Mouse (Mus musculus): Measurements from ENCODE around the gene Vat1. TPM values are rescaled to one million over a fixed set of nuclear protein-coding genes. Genes with fewer than 3 reads are reported as not detected.

Vat1 gene
- polyA plus RNA-seq, 1 experiment from 2014 or later = 50.3 TPM

DNA sequence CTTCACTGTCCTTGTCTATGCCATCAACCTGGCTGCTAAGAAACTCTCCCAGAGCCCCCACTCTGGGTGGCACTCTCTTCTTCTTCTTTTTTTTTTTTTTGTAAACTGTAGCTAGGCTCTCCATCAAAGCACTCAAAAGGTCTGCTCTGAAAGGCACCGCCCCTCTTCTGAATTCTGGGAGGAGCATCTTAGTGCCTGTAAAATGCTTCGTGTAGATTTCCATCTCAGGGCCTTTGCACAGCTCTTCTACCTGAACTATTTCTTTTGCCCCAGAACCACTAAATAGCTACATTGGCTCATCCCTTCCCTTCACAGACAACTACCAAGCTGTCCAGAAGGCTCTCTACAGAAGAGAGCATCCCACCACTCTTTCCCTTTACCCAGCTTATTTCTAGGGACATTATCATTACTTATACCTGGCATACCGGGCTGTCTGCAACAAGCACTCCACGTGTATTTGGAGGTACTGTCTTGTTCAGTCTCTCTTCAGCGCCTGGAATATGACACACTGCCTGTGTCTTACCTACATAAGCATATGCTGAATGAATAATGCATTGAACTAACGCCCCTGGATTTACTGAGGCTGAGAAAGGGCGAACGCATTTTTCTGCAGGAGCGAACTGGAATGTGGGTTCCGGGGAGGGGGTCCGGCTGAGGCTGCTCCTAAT lies 49.5 kb downstream of the Vat1 start:
- Histone ChIP-seq H3K4me3 (peak overlapping the region; percentile 96), H3K9ac (peak overlapping the region; percentile 89), H3K4me1 (peaks cover 7% of the 10 kb centered on the region), H3K27me3 (no peaks in the 10 kb centered on the region), H3K27ac (peak overlapping the region; percentile 68), H3K4me2 (peak overlapping the region; percentile 70), H3K9me3 (no peaks in the 10 kb centered on the region), H3K36me3 (peaks cover 15% of the 10 kb centered on the region)
- WGBS = under 1% methylated on average over 11 of the region's 11 CpGs
- 0 out of 2 replicates have a peak, but pooled peaks have one; percentile 4 for ATAC-seq (ENCODE audit: borderline replicate concordance, extremely low read depth, low FRiP score, low TSS enrichment)

DNA sequence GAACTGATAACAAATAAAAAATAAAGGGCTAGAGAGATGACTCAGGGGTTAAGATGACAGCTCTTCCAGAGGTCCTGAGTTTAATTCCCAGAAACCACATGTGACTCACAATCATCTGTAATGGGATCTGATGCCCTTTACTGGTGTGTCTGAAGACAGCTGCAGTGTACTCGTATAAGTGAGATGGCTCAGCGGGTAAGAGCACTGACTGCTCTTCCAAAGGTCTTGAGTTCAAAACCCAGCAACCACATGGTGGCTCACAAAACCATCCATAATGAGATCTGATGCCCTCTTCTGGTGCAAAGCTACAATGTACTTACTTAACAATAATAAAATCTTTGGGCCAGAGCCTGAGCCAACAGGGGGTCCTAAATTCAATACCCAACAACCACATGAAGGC lies 50.7 kb downstream of the Vat1 start:
- Histone ChIP-seq H3K36me3 (peaks cover 28% of the 10 kb centered on the region), H3K4me1 (peaks cover 7% of the 10 kb centered on the region), H3K9me3 (no peaks in the 10 kb centered on the region), H3K9ac (no peak overlapping the region), H3K27ac (no peak overlapping the region), H3K4me2 (no peak overlapping the region), H3K4me3 (no peak overlapping the region), H3K27me3 (no peaks in the 10 kb centered on the region)
- WGBS = 77% methylated on average over 2 of the region's 2 CpGs
- ATAC-seq (ENCODE audit: borderline replicate concordance, extremely low read depth, low FRiP score, low TSS enrichment) = no peak

Small RNA genes lying within 50 kb of the gene (microRNA-seq; reads per million reads assigned to microRNA genes)
- not detected for gene Mir6929

Other genes with a start within 250 kb of the Vat1 start
- gene Ezh1, start 239.8 kb downstream of the Vat1 start, polyA plus RNA-seq (2015; fragmentation: Nextera tagmentation; extraction: Ambion mirVana) = 16.2 and 19.2 TPM in 2 replicates
- 264 and 286 TPM in 2 replicates for gene Ramp2, start 220.2 kb downstream of the Vat1 start, polyA plus RNA-seq (2015; fragmentation: Nextera tagmentation; extraction: Ambion mirVana)
- 127 and 128 TPM in 2 replicates for gene Vps25, start 212.5 kb downstream of the Vat1 start, polyA plus RNA-seq (2015; fragmentation: Nextera tagmentation; extraction: Ambion mirVana)
- 3.7 and 5.0 TPM in 2 replicates for gene Wnk4, start 205.7 kb downstream of the Vat1 start, polyA plus RNA-seq (2015; fragmentation: Nextera tagmentation; extraction: Ambion mirVana)
- 1.3 and 1.7 TPM in 2 replicates for gene Cntd1, start 187.2 kb downstream of the Vat1 start, polyA plus RNA-seq (2015; fragmentation: Nextera tagmentation; extraction: Ambion mirVana)
- gene Coa3, start 187.1 kb downstream of the Vat1 start, polyA plus RNA-seq (2015; fragmentation: Nextera tagmentation; extraction: Ambion mirVana) = 189 and 194 TPM in 2 replicates
- gene Becn1, start 163.9 kb downstream of the Vat1 start, polyA plus RNA-seq (2015; fragmentation: Nextera tagmentation; extraction: Ambion mirVana) = 146 and 165 TPM in 2 replicates
- 130 and 133 TPM in 2 replicates for gene Psme3, start 150.0 kb downstream of the Vat1 start, polyA plus RNA-seq (2015; fragmentation: Nextera tagmentation; extraction: Ambion mirVana)
- gene Aoc2, start 141.2 kb downstream of the Vat1 start, polyA plus RNA-seq (2015; fragmentation: Nextera tagmentation; extraction: Ambion mirVana) = 0.81 and 1.2 TPM in 2 replicates
- gene Aoc3, start 135.6 kb downstream of the Vat1 start, polyA plus RNA-seq (2015; fragmentation: Nextera tagmentation; extraction: Ambion mirVana) = 1.3 and 1.4 TPM in 2 replicates
- not detected in 2 replicates for gene G6pc, start 98.7 kb downstream of the Vat1 start, polyA plus RNA-seq (2015; fragmentation: Nextera tagmentation; extraction: Ambion mirVana)
- gene Aarsd1, start 48.6 kb downstream of the Vat1 start, polyA plus RNA-seq (2015; fragmentation: Nextera tagmentation; extraction: Ambion mirVana) = 78.8 and 83.3 TPM in 2 replicates
- 8.1 and 12.7 TPM in 2 replicates for gene Gm27029, start 41.4 kb downstream of the Vat1 start, polyA plus RNA-seq (2015; fragmentation: Nextera tagmentation; extraction: Ambion mirVana)
- gene Rundc1, start 41.1 kb downstream of the Vat1 start, polyA plus RNA-seq (2015; fragmentation: Nextera tagmentation; extraction: Ambion mirVana) = 20.8 and 21.3 TPM in 2 replicates
- gene Ptges3l, start 40.9 kb downstream of the Vat1 start, polyA plus RNA-seq (2015; fragmentation: Nextera tagmentation; extraction: Ambion mirVana) = 12.8 and 13.4 TPM in 2 replicates
- 299 and 334 TPM in 2 replicates for gene Rpl27, start 23.9 kb downstream of the Vat1 start, polyA plus RNA-seq (2015; fragmentation: Nextera tagmentation; extraction: Ambion mirVana)
- 22.4 and 24.0 TPM in 2 replicates for gene Ifi35, start 17.8 kb downstream of the Vat1 start, polyA plus RNA-seq (2015; fragmentation: Nextera tagmentation; extraction: Ambion mirVana)
- 7.9 and 8.5 TPM in 2 replicates for gene Rnd2, start 1.2 kb downstream of the Vat1 start, polyA plus RNA-seq (2015; fragmentation: Nextera tagmentation; extraction: Ambion mirVana)
- gene Brca1, start 85.7 kb upstream of the Vat1 start, polyA plus RNA-seq (2015; fragmentation: Nextera tagmentation; extraction: Ambion mirVana) = 14.1 and 17.7 TPM in 2 replicates
- 66.1 and 73.1 TPM in 2 replicates for gene Nbr1, start 85.9 kb upstream of the Vat1 start, polyA plus RNA-seq (2015; fragmentation: Nextera tagmentation; extraction: Ambion mirVana)
- 3.6 and 5.5 TPM in 2 replicates for gene Tmem106a, start 116.0 kb upstream of the Vat1 start, polyA plus RNA-seq (2015; fragmentation: Nextera tagmentation; extraction: Ambion mirVana)
- gene Gm11634, start 133.0 kb upstream of the Vat1 start, polyA plus RNA-seq (2015; fragmentation: Nextera tagmentation; extraction: Ambion mirVana) = not detected in 2 replicates
- gene Rdm1, start 161.0 kb upstream of the Vat1 start, polyA plus RNA-seq (2015; fragmentation: Nextera tagmentation; extraction: Ambion mirVana) = 46.5 and 49.8 TPM in 2 replicates
- gene Arl4d, start 199.3 kb upstream of the Vat1 start, polyA plus RNA-seq (2015; fragmentation: Nextera tagmentation; extraction: Ambion mirVana) = 4.4 and 4.9 TPM in 2 replicates

Data from lung, embryonic 15.5 days (tissue).